Mouse (Mus musculus) adrenal gland, postnatal 4 days (tissue): ENCODE results near the gene 5730596B20Rik. TPM values are rescaled to one million over a fixed set of nuclear protein-coding genes. Genes with fewer than 3 reads are reported as not detected.

Experiments used
- DNase-seq, 2 experiments: peaks; one replicate each; pipeline ENCODE4 v3.0.0; 2021 to 2022; ENCODE audit warnings: low spot score in 2 of 2, mixed read lengths in 2 of 2
- total RNA-seq, 2 experiments: library from RNA; stranded (reverse); gene quantifications; 2 replicates each; pipeline ENCODE4 v1.2.3; 2021

The 5730596B20Rik gene
- total RNA-seq, 2 experiments from 2014 or later: 1.0 to 1.6 TPM

- no peak for DNase-seq
Observed at GRCm38 (mm10) chr6:52162093-52162380, 15.3 kb upstream of the 5730596B20Rik start.

GRCm38 (mm10) chr6:52162611-52163365 lies 14.5 kb upstream of the 5730596B20Rik start:
- DNase-seq: no peak

GRCm38 (mm10) chr6:52163366-52164031 lies 13.8 kb upstream of the 5730596B20Rik start:
- DNase-seq: no peak

- peak in 1 of 2 experiments; percentile 23 for DNase-seq
Observed at GRCm38 (mm10) chr6:52164051-52164625, 13.2 kb upstream of the 5730596B20Rik start.

GRCm38 (mm10) chr6:52164626-52165440 lies 12.5 kb upstream of the 5730596B20Rik start, which contains the start of gene Hoxa2:
Gene Hoxa2 (minus strand): TSS chr6:52164831.
- DNase-seq: no peak

- DNase-seq: no peak
Observed at GRCm38 (mm10) chr6:52165441-52166370, 11.6 kb upstream of the 5730596B20Rik start.

- no peak for DNase-seq
Observed at GRCm38 (mm10) chr6:52166431-52167077, 10.7 kb upstream of the 5730596B20Rik start.

GRCm38 (mm10) chr6:52167176-52167575 lies 10.1 kb upstream of the 5730596B20Rik start:
- DNase-seq: no peak

GRCm38 (mm10) chr6:52167736-52168161 lies 9.5 kb upstream of the 5730596B20Rik start:
- DNase-seq: no peak

- DNase-seq: no peak
Observed at GRCm38 (mm10) chr6:52168191-52169055, 8.9 kb upstream of the 5730596B20Rik start.

GRCm38 (mm10) chr6:52169499-52170165 lies 7.7 kb upstream of the 5730596B20Rik start:
- no peak for DNase-seq

GRCm38 (mm10) chr6:52170166-52170897 lies 7.0 kb upstream of the 5730596B20Rik start:
- DNase-seq: peak in 1 of 2 experiments; percentile 37

GRCm38 (mm10) chr6:52170898-52171223 lies 6.4 kb upstream of the 5730596B20Rik start:
- DNase-seq: no peak

- no peak for DNase-seq
Observed at GRCm38 (mm10) chr6:52171331-52171730, 6.0 kb upstream of the 5730596B20Rik start.

- DNase-seq: no peak
Observed at GRCm38 (mm10) chr6:52171938-52172337, 5.4 kb upstream of the 5730596B20Rik start.

GRCm38 (mm10) chr6:52172501-52172900 lies 4.8 kb upstream of the 5730596B20Rik start:
- DNase-seq: peak; percentile 85 to 90

GRCm38 (mm10) chr6:52173648-52174047 lies 3.6 kb upstream of the 5730596B20Rik start:
- no peak for DNase-seq
